Mouse (Mus musculus) cortical plate, adult 2 months (tissue): ENCODE measurements at regions not wholly inside any gene's neighbourhood (a gene's known extent, or its start where the extent isn't known, plus 50 kb on each side); places are given as distances from the start of the nearest gene placed in this dataset.

ENCODE experiments used
- CTCF ChIP-seq: fragments of 200-500 bp; IDR thresholded peaks from 2 replicates; pipeline ENCODE4 v1.5.1; 2011; ENCODE audit warnings: mild to moderate bottlenecking, control low read depth, low read length; ENCODE audit not compliant: insufficient read depth; ENCODE audit errors: extremely low read depth
- POLR2A ChIP-seq: fragments of 200-500 bp; IDR thresholded peaks from 2 replicates; pipeline ENCODE4 v1.6.1; 2011; ENCODE audit warnings: mild to moderate bottlenecking, low read length, control low read depth; ENCODE audit not compliant: insufficient read depth; ENCODE audit errors: extremely low read depth

DNA sequence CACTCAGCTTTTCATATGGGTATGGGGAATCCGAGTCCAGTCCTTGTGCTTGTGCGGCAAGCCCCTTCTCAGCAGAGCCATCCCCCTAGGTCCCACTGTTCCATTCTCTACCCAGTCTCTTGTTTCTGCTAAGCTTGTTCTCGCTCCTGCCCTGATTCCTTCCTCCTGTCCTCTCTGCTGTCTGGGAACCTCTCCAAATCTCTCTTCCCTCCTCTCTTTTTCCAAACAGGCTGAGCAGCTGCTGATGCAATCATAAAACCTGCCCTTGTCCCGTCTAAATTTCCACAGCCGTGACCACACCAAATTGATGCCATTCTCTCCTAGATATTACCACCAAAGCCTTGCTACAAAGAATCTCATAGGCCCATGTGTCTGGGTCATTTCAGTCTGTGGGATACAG lies 103.4 kb upstream of the Gcfc2 start:
- TF ChIP-seq CTCF (no peak), POLR2A (no peak)
